Mouse (Mus musculus) G1E (cell line): ENCODE data around the gene Zfpm1.

ENCODE experiments used
- CTCF ChIP-seq: IDR thresholded peaks from 2 replicates; pipeline ENCODE4 v1.5.1; 2012; ENCODE audit warnings: low read depth, low read length, inconsistent platforms, mixed read lengths
- GATA1 ChIP-seq: IDR thresholded peaks from 2 replicates; pipeline ENCODE4 v1.6.1; 2012; ENCODE audit warnings: borderline replicate concordance, low read length, inconsistent platforms, mixed read lengths
- POLR2AphosphoS5 ChIP-seq: IDR thresholded peaks from 2 replicates; pipeline ENCODE4 v1.6.1; 2012; ENCODE audit warnings: low read depth, low read length, inconsistent platforms; ENCODE audit not compliant: insufficient replicate concordance

DNA sequence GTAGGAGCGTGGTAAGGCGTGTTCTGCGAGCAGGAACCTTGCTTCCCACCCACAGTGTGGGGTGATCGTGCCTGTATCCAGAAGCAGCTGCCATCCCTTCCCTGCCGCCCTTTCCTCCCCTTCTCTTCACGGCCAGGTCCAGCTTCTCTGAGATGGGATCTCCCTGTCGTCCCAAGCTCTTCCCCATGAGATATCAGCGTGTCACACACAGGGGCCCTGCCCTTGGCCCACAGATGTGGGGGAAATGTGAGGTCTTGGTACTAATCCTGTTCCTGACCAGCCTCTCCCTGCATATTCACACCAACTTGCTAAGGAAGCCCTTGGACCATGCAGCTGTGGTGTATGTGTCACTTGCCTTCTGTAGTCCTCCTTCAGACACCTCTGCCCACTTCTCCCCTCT lies 5.8 kb downstream of the Zfpm1 start:
- TF ChIP-seq CTCF (no peak), GATA1 (no peak), POLR2AphosphoS5 (no peak)
